Mouse (Mus musculus): Measurements from ENCODE around the gene Rnf123.

Rnf123 gene

DNA sequence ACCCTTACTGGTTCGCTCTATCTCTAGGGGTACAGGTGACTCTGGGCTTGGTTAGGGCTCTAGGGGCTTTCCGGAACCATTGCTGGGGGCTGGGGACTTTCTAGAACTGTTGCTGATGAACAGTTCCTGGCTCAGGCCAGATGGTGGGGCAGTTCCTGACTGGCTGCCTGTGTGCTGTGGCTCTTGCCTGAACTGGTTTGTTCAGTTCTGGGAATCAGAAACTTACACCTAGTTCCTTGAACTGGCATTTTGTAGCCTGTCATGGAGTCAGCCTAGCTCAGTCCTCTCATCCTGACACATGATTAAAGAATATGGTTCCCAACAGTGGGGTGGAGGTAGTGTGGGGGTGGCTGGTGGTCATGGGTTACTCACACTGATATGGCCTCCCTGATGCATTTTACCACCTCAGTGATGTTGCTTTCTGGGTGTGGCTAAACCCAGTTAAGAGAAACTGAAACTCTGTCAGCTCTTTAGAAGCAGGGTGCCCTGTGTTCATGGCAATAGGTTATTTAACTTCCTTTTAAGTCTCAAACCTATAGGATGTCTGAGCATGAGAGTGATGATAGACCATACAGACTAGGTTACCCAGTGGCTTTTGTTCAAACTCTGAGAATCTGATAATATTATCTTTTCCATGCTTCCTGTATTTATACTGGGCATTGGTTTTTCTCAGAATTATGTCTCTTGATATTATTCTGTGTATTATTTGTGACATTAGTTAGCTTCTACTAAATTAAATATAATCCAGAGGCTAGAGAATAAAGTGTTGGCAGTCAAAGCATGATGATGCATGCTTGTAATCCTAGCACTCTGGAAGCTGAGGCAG lies 47.6 kb downstream of the Rnf123 start:
- peak; percentile 84 for DNase-seq (ENCODE audit: low read depth, low spot score)

DNA sequence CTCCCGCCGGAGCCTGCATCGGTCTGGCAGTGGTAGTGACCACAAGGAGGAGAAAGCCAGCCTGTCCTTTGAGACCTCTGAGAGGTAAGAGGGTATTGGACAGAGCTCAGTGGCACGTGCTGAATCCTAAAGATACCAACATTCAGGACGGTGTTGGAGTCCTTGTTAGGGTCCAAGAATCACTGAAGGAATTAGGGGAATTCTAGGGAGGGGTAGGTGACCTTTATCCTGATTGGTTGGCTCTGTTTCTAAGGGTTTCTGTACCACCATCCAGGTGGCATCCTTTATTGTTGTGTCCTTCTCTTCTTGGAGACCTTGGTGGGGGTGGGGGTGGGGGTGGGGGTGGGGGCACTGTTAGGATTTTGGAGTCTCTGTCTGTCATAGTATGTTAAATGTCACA lies 51.0 kb downstream of the Rnf123 start:
- DNase-seq (ENCODE audit: low read depth, low spot score), result no peak

DNA sequence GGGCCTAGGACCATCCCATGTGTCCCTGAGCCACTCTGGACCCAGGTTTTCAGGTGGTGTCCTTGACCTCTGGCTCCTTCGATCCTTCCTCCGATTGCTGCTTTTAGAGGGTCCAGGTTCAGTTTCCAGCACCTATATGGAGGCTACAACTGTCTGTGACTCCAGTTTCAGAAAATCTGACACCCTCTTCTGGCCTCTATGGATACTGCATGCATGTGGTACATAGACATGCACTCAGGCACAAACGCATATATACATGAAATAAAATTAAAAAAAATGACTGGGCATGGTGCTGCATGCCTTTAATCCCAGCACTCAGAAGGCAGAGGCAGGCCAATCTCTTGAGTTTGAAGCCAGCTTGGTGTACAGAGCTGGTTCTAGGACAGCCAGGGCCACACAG lies 55.3 kb downstream of the Rnf123 start:
- no peak for DNase-seq (ENCODE audit: low read depth, low spot score)

DNA sequence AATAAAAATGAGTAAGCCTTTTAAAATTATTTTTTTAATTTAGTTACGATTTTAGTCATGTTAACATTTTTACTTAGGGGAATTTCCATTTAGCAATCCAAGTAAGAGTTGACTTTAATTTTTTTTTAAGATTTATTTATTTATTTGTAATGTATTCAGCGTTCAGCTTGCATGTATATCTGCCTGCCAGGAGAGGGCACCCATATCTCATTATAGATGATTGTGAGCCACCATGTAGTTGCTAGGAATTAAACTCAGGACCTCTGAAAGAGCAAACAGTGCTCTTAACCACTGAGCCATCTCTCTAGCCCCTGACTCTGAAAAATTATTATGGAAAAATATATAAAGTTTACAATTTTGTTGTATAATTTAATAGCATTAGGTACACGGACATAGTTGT lies 56.6 kb downstream of the Rnf123 start:
- peak; percentile 63 for DNase-seq (ENCODE audit: low read depth, low spot score)

DNA sequence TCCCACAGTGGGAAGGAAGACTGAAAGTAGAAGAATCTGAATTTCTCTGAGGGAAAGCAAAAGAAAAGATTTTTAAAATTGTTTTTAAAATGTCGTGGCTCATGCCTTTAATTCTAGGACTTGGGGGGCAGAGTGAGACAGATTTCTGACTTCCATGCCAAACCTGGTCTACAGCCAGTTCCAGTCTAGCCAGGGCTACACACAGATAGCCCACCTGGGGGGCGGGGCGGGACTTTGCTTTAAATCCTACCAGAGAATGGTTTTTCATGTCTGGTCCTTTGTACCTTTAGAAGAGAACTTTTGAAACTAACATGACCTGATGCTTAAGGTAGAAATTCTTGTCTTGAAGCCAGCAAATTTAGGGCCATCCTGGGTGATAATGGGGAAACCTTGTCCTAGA lies 59.9 kb downstream of the Rnf123 start:
- DNase-seq (ENCODE audit: low read depth, low spot score), result no peak

DNA sequence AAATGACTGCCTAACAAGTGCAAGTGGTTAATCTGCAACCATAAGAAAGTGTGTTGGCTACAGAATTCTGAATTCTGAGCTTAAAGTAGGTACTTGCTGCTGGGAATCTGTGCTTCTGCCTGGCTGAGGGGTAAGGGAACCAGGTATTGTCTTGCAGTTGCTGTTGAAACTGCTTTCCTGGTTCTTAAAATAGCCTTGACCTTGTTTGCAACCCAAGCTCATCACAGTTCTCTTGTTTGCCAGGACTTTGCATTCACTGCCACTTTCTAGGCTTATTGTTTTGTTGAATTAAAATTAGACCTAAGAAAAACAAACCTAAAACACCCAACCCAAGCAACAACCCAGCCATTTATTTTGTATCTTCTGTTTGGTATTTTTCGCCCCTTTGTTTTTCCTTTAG lies 62.4 kb downstream of the Rnf123 start:
- DNase-seq (ENCODE audit: low read depth, low spot score), result no peak

DNA sequence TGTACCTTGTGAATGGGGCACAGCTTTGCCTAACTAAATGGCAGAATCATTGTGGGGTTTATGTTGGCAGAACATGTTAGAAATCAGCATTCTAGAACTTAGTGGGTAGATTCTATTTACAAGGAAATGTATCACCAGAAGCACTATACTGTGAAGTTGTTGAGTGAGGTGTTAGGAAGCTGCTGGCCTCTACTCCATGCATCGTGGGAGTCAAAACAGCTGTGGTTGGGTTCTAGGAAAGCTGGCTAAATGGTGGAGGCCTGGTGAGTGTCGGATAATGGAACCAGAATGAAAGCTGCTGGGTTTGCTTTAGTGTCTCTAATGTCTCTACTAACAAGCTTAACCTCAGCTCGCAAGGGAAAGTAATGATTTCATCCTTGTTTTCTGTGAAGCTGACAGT lies 66.0 kb downstream of the Rnf123 start:
- no peak for DNase-seq (ENCODE audit: low read depth, low spot score)

DNA sequence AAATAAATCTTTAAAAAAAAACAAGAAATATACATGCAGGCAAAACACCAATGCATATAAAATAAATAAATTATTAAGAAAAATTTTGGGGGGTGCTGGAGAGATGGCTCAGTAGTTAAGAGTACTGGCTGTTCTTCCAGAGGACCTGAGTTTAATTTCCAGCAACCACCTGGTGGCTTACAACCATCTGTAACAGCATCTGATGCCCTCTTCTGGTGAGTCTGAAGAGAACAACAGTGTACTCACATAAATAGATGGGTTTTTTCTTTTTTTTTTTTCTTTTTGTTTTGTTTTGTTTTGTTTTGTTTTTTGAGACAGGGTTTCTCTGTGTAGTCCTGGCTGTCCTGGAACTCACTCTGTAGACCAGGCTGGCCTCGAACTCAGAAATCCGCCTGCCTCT lies 69.6 kb downstream of the Rnf123 start:
- peak; percentile 28 for DNase-seq (ENCODE audit: low read depth, low spot score)

DNA sequence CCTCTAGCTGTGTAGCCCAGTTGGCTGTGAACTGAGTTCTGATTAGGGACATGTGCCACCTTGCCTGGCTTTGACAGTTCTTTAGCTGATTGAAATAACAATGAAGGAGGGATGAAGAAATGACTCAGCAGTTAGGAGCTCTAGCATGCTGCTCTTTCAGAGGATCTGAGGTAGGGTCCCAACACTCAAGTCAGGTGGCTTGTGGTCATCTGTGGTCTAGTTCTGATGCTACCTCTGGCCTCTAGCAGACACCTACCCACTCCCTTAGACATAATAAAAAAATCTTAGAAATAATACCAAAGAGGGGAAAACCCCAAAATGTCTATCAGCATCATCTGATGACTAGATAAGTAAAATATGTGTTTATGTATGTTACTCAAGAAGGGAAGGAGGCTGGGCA lies 72.8 kb downstream of the Rnf123 start:
- peak; percentile 36 for DNase-seq (ENCODE audit: low read depth, low spot score)

DNA sequence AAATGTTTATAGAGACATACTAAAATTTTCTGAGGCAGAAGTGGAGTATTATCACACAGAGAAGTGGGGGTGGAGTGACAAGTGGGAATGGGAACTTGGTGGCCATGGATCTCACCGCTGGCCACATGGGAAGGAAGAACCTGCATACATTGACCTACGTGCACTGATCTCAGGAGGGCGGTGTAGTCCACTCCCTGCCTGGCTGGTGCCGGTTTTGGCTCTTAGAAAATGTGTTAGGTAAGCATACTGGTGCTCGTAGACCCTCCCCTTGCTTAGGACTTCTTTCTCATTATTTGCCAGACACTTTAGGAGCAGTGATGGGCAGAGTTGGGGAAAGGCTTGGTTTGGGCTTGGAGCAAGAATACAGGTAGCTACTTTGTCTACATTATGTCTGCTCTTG lies 75.1 kb downstream of the Rnf123 start:
- DNase-seq (ENCODE audit: low read depth, low spot score), result no peak

DNA sequence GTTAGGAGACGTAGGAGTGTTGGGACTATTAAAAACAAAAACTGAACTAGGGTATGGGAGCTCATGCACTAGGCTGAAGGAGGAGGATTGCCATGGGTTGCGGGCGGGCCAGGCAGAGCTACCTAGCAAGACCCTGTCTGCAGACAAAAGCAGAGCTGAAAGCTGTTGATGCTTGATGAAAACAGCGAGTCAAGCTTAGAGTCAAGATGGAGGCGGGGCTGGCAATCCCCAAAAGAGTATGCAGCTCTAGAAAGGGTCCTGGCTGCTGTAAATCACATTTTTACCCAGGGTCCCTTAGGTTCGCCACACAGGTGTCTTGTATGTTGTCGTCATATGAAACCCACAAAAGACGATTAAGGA lies 79.6 kb downstream of the Rnf123 start:
- peak; percentile 61 for DNase-seq (ENCODE audit: low read depth, low spot score)

DNA sequence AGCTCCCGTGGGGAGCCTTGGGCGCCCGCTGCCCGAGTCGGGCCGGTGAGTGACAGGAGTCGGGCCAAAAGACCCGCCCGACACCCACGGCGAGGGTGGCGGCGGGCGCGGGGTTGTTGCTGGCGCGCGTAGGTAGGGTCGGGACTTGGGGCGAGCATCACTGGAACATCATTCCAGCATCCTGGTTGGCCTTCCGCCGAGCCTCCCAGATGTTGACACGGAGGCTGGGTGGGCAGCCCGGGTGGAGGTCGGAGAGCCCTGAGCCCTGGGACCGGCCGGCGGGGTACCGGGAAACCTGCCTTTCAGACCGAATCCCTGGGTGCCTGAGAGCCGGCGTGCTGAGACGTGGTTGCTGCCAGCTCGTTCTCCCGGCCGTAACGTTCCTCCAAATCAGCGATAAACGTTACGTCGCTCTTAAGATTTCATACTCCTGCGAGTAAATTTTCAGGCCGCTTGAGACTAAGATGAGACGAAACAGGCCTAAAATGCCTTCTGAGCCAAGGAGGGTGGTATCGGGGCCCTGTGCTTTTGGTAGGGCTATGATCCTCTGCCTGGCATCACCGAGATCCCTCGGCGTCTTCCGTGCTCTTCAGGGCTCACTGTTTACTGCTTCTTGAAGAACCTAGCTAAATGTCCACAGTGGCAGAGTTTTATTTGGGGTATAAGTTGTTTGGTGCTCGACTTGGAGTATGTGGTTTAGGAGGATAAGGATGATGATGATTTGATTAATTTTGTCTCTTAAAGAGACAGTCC lies 80.2 kb downstream of the Rnf123 start:
- DNase-seq (ENCODE audit: low read depth, low spot score), result peak; percentile 53

DNA sequence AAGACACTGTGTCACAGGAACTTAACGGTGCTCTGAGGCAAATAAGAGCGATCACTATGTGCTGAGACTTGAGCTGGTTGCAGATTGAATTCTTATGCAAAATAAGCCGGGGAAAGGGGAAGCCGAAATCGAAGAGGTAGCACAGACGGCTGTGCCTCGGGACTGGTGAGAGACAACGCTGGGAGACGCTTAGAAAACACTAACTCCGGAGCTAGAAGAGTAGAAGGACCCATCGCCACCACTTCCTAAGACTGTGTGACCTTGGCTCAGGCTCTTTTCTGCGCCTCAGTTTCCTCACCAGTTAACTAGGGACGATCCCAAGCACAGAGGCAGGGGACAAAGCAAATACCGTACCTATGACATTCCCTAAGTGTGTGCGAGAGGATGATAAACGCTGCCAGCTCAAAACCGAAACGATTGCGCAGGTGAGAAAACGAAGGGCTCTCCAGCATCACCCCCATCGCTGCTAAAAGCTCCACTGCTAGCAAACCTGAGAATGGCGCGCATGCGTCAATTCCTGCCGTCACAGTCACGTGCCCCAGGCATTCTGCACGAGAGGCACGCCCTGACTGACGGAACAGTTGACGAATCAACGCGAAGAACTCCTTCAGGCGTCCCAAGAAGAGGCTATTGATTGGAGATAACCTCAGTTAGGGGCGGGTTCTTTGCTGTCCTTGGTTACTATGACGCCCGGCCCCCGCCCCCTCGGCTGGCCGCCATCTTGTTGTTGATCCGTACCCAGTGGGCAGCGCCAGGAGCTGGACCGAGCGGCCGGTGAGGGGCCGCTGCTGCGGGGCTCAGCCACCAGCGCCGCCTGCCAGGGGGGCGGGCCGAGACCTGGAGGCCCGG lies 81.0 kb downstream of the Rnf123 start, which contains the start of gene Ip6k1:
Gene Ip6k1, plus strand, starts transcription at position 580 of the 849 bp plus-strand sequence.
- DNase-seq (ENCODE audit: low read depth, low spot score), result peak; percentile 100
